Mouse (Mus musculus) cerebellum, adult 18-20 months (tissue): ENCODE data around the gene Btnl6.
"Not testable (repeated sequence)": the region's sequence is repeated elsewhere in the genome, so short reads cannot be mapped to it uniquely, and the experiment has no call there.

ENCODE experiments used
- DNase-seq, 2 experiments: peaks; one replicate each; pipeline ENCODE4 v3.0.0; 2021

Btnl6 gene

GRCm38 (mm10) chr17:34496539-34496938 is 20.6 kb downstream of the Btnl6 start:
- no peak for DNase-seq

GRCm38 (mm10) chr17:34495156-34495555 is 22.0 kb downstream of the Btnl6 start:
- DNase-seq: not testable (repeated sequence)

GRCm38 (mm10) chr17:34492796-34493195 is 24.4 kb downstream of the Btnl6 start:
- DNase-seq: no peak

- DNase-seq: not testable (repeated sequence)
These were observed 39.7 kb downstream of the Btnl6 start, which contains the start of gene Btnl4 for GRCm38 (mm10) chr17:34477238-34478013. TSS of gene Btnl4 (minus strand) at chr17:34477318.

- no peak for DNase-seq
These were observed 40.7 kb downstream of the Btnl6 start for GRCm38 (mm10) chr17:34476427-34476826.

- DNase-seq: no peak
These were observed 42.1 kb downstream of the Btnl6 start for GRCm38 (mm10) chr17:34475060-34475459.

- no peak for DNase-seq
These were observed 46.7 kb downstream of the Btnl6 start for GRCm38 (mm10) chr17:34470491-34470890.

GRCm38 (mm10) chr17:34465906-34466305 is 51.2 kb downstream of the Btnl6 start:
- DNase-seq: not testable (repeated sequence)

GRCm38 (mm10) chr17:34459255-34459654 is 57.9 kb downstream of the Btnl6 start:
- DNase-seq: no peak
